Mouse (Mus musculus) stomach, postnatal 0 days (tissue): ENCODE data around the gene Mapkapk5. TPM values are rescaled to one million over a fixed set of nuclear protein-coding genes. Genes with fewer than 3 reads are reported as not detected.
"Not testable (repeated sequence)": the region's sequence is repeated elsewhere in the genome, so short reads cannot be mapped to it uniquely, and the experiment has no call there.

Experiments
- ATAC-seq: fragments of 200-750 bp; cut with Nextera tagmentation; 2 replicates; pipeline ENCODE4 v1.8.0; 2017; ENCODE audit not compliant: low FRiP score, low TSS enrichment
- DNase-seq: peaks from one replicate; pipeline ENCODE4 v3.0.0-alpha.2; 2016; ENCODE audit warnings: low spot score
- H3K27ac ChIP-seq: fragments of 300-500 bp; sonication (generic); replicated peaks from 2 replicates; pipeline ENCODE4 v1.5.1; 2014; ENCODE audit warnings: mild to moderate bottlenecking, control low read depth
- H3K27me3 ChIP-seq: fragments of 300-500 bp; sonication (generic); 2 replicates; pipeline ENCODE4 v1.6.1; 2014; ENCODE audit warnings: low read length; ENCODE audit not compliant: control insufficient read depth, insufficient read depth
- H3K36me3 ChIP-seq: fragments of 300-500 bp; sonication (generic); 2 replicates; pipeline ENCODE4 v1.6.1; 2014; ENCODE audit warnings: low read length, mixed read lengths; ENCODE audit not compliant: control insufficient read depth, insufficient read depth
- H3K4me1 ChIP-seq: fragments of 300-500 bp; sonication (generic); replicated peaks from 2 replicates; pipeline ENCODE4 v1.6.1; 2014; ENCODE audit warnings: antibody characterized with exemption; ENCODE audit not compliant: control insufficient read depth, insufficient read depth
- H3K4me2 ChIP-seq: fragments of 300-500 bp; sonication (generic); replicated peaks from 2 replicates; pipeline ENCODE4 v1.6.1; 2014; ENCODE audit warnings: low read depth, mild to moderate bottlenecking, control low read depth, moderate library complexity
- H3K4me3 ChIP-seq: fragments of 300-500 bp; sonication (generic); 2 replicates; pipeline ENCODE4 v1.5.1; 2014; ENCODE audit warnings: low read depth, low read length, control low read depth
- H3K9ac ChIP-seq: fragments of 300-500 bp; sonication (generic); 2 replicates; pipeline ENCODE4 v1.6.1; 2014; ENCODE audit warnings: mild to moderate bottlenecking, low read length, control low read depth, mixed read lengths
- H3K9me3 ChIP-seq: fragments of 300-500 bp; sonication (generic); 2 replicates; pipeline ENCODE4 v1.6.1; 2016; ENCODE audit warnings: low read length; ENCODE audit not compliant: control insufficient read depth
- CTCF ChIP-seq: IDR thresholded peaks from 2 replicates; pipeline ENCODE4 v1.5.1; 2016; ENCODE audit warnings: antibody characterized with exemption, low read depth, mild to moderate bottlenecking, moderate library complexity
- EP300 ChIP-seq: optimal IDR thresholded peaks from 2 replicates; pipeline ENCODE3; 2016; ENCODE audit warnings: antibody characterized with exemption
- WGBS: fragments of 180-500 bp; shearing (Covaris S2); extraction: QIAGEN DNeasy Blood & Tissue Kit; methylation state at CpG from one replicate; pipeline ENCODE4 v1.1.7; 2014; 5-methylcytosine and 5-hydroxymethylcytosine counted together
- polyA plus RNA-seq: library from polyadenylated mRNA; unstranded; fragments of >200 nt; fragmentation: Nextera tagmentation; extraction: Ambion mirVana; gene quantifications from 2 replicates; pipeline ENCODE4 v1.2.1, GENCODE M21; 2015

Mapkapk5 gene
- polyA plus RNA-seq, 1 experiment from 2014 or later, result 25.0 TPM

DNA sequence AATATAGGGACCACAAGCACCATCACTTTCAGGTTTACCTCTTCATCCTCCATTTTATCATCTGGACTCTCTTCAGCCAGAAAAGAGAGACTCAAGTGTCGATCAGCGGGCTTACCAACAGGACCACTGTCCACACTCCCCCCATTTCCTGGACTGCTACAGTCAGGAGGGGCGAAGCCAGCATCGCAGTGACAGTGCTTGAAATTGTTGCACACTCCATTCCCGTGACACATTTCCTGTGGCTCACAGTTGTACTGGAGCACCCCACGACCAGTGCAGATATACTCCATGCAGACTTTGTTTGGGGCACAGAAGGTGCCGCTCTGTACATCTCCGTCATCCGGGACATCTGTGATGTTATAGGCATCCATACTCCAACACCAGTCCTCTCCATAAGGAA lies 26.7 kb downstream of the Mapkapk5 start:
- H3K4me3 ChIP-seq, result no peak overlapping the region
- no peak overlapping the region for H3K4me2 ChIP-seq
- ATAC-seq (no peak), DNase-seq (no peak)
- 91% methylated on average over 9 of the region's 9 CpGs for WGBS
- no peak overlapping the region for H3K9ac ChIP-seq
- H3K4me1 ChIP-seq, result no peaks in the 10 kb centered on the region
- no peaks in the 10 kb centered on the region for H3K27me3 ChIP-seq
- TF ChIP-seq CTCF, result no peak
- TF ChIP-seq EP300, result no peak
- H3K36me3 ChIP-seq, result peaks cover 8% of the 10 kb centered on the region; the same call in 1 of the 2 replicates
- H3K27ac ChIP-seq, result no peak overlapping the region
- no peaks in the 10 kb centered on the region for H3K9me3 ChIP-seq

DNA sequence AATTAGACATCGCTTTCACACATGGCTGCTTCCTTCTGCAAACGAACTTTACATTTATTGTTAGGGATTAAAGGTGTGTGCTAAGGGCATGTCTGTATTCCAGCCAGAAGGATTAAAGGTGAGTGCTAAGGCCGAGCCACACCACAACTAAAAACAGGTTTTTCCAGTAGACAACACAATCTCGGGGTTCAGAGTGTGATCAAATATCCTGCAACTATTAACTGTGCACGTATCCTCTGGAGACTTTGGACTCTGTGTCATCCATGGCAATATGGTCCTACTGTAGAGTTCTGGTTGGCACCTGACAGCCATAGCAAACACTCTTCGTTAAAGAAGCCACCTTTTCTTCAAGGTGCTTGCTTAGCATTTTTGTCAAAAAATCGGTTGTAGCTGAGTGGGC lies 35.7 kb downstream of the Mapkapk5 start:
- ATAC-seq, result peak; percentile 94
- WGBS, result 62% methylated on average over 7 of the region's 7 CpGs

DNA sequence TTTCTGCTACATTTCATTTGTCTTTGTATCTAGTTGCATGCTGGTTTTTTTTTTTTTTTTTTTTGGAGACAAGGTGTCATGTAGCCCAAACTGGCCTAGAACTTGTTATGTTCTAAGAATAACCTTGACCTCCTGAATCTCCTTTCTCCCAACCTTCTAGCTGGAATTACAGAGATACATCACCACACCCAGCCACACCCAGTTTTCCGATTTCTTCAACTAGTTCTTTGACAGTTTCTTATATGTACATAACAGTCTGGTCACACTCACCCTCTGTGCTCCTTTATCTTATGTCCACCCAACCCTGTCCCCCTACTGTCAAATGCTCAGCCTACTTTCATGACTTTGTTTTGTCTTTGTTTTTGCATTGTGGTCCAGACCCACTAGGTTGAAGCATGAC lies 38.9 kb downstream of the Mapkapk5 start:
- 55% methylated on average over 1 of the region's 1 CpGs for WGBS
- no peak for TF ChIP-seq EP300
- no peak for TF ChIP-seq CTCF
- no peak overlapping the region for H3K9ac ChIP-seq
- no peak overlapping the region for H3K4me3 ChIP-seq
- no peaks in the 10 kb centered on the region for H3K9me3 ChIP-seq
- no peaks in the 10 kb centered on the region for H3K4me1 ChIP-seq
- no peaks in the 10 kb centered on the region for H3K36me3 ChIP-seq
- H3K27ac ChIP-seq, result no peak overlapping the region
- ATAC-seq, result no peak
- no peaks in the 10 kb centered on the region for H3K27me3 ChIP-seq
- no peak overlapping the region for H3K4me2 ChIP-seq
- DNase-seq, result no peak

More for the DNA sequence above, 35.7 kb downstream of the Mapkapk5 start:
- no peak for TF ChIP-seq EP300
- TF ChIP-seq CTCF, result no peak
- H3K9me3 ChIP-seq, result no peaks in the 10 kb centered on the region
- H3K36me3 ChIP-seq, result no peaks in the 10 kb centered on the region
- no peaks in the 10 kb centered on the region for H3K4me1 ChIP-seq
- H3K27me3 ChIP-seq, result no peaks in the 10 kb centered on the region
- no peak overlapping the region for H3K4me2 ChIP-seq
- H3K9ac ChIP-seq, result no peak overlapping the region
- no peak overlapping the region for H3K4me3 ChIP-seq
- H3K27ac ChIP-seq, result no peak overlapping the region
- peak; percentile 30 for DNase-seq

DNA sequence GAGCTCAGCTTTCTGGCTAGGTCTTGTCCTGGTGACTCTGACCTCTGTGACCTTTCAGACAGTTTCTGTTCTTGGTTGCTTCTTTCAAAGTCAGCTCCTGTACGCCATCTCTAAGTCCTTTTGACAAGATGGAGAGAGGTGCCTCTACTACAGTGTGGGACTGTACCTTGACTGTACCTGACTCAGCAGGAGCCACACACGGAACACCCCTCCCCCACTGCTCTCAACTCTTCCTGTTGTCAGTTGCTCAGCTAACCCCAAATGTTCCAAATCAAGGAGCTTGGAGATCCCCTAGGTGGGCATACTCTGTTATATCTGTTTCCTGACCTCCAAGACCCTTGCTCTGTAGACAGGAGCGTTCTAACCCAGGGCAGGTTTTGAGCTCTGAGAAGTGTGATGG lies 42.5 kb downstream of the Mapkapk5 start, which contains the start of gene Adam1b:
Gene Adam1b (minus strand): TSS at position 205 of the 400 bp plus-strand sequence.
- H3K27ac ChIP-seq, result no peak within 1 kb of the TSS
- no peak within 1 kb of the TSS for H3K4me2 ChIP-seq
- no peaks in the 10 kb centered on the region for H3K9me3 ChIP-seq
- ATAC-seq (no peak), DNase-seq (no peak)
- TF ChIP-seq CTCF, result no peak
- TF ChIP-seq EP300, result no peak
- no peaks in the 10 kb centered on the region for H3K27me3 ChIP-seq
- H3K36me3 ChIP-seq, result no peaks in the 10 kb centered on the region
- no peaks in the 10 kb centered on the region for H3K4me1 ChIP-seq
- H3K9ac ChIP-seq, result no peak within 1 kb of the TSS
- 72% methylated on average over 3 of the region's 3 CpGs for WGBS
- no peak within 1 kb of the TSS for H3K4me3 ChIP-seq

DNA sequence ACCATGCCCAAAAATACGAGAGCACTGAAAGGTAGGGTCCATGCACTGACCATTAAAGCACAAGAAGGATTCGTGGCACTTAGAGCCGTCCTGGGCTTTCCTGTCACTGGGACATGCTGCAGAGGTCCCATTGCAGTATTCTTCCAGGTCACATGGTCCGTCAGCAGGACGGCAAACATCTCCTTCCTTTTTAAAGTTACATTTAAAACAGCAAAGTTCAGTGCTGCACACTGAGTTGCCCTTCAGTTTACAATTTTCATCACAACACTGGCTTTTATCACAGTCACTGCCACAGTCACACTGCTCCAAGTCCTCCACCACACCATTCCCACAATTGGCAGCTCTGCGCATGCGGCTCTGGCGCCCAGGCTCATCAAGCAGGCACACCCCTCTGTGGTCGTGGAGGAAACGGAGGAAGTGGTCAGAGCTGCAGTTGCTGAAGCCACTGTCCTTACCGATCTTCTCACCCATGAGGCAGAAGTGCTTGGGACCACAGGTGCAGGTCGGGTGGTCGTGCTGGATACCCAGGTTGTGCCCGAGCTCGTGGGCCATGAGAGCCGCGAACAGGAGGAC lies 44.2 kb downstream of the Mapkapk5 start:
- ATAC-seq, DNase-seq: not testable (repeated sequence)
- WGBS, result 70% methylated on average over 10 of the region's 17 CpGs

DNA sequence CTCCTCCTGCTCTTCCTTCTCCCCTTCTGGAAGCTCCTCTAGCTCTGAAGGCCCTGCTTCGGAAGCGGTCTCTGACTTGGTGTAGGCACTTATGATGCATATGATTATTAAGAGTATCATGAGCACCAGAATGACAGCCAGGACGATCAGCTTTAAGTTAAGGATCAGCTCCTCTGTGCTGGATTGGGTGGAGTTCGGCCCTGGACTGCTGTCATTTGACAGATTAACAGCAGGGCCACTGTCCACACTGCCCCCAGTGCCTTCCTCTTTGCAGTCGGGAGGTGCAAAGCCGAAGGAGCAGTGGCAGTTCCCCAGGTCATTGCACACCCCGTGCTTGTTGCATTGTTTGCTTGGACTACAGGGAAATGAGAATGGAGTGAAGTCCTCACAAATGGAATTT lies 45.0 kb downstream of the Mapkapk5 start:
- no peaks in the 10 kb centered on the region for H3K4me1 ChIP-seq
- H3K27me3 ChIP-seq, result no peaks in the 10 kb centered on the region
- DNase-seq (no peak), ATAC-seq (no peak)
- H3K4me2 ChIP-seq, result no peak overlapping the region
- WGBS, result 65% methylated on average over 7 of the region's 7 CpGs
- no peaks in the 10 kb centered on the region for H3K9me3 ChIP-seq
- no peak overlapping the region for H3K4me3 ChIP-seq
- no peak overlapping the region for H3K9ac ChIP-seq
- no peaks in the 10 kb centered on the region for H3K36me3 ChIP-seq
- no peak for TF ChIP-seq EP300
- no peak for TF ChIP-seq CTCF
- no peak overlapping the region for H3K27ac ChIP-seq

More for the DNA sequence above, 44.2 kb downstream of the Mapkapk5 start:
- not testable (repeated sequence) for H3K27me3 ChIP-seq, H3K4me1 ChIP-seq, H3K4me2 ChIP-seq, H3K9ac ChIP-seq, H3K4me3 ChIP-seq, H3K36me3 ChIP-seq, H3K27ac ChIP-seq, H3K9me3 ChIP-seq
